Mouse (Mus musculus): ENCODE data around the gene Uck2.

DNA sequence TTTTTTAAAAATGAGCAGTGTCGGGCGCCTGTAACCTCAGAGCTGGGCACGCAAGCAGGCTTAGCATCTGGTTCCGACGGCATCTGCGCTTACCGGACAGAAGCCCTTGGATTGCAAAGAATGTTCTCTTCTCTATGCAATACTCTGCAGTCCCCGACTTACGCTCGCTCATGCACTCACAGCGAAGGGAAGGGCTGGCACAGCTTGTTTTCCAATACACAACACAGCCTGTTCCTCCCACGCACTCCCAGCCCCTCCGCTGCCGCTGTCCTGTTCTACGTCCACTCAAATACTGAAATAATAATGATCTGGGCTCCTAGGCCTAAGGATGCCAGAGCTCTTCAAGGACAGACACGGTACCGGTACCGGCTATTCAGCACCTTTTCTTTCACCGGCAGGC is 35.9 kb downstream of the Uck2 start:
- TF ChIP-seq POLR2A (IDR thresholded peaks at IDR 0.05; ENCODE audit: insufficient read length, low read depth) (no peak), MYOD1 (IDR thresholded peaks at IDR 0.05; ENCODE audit: control insufficient read depth in 1 of 3, insufficient read length in 2 of 3, low read depth in 2 of 3) (no peak), MAX (IDR thresholded peaks at IDR 0.05; ENCODE audit: low read depth) (no peak), TCF12 (IDR thresholded peaks at IDR 0.05; ENCODE audit: insufficient read depth, poor library complexity, severe bottlenecking) (no peak), USF1 (IDR thresholded peaks at IDR 0.05; ENCODE audit: low read depth) (no peak), TCF3 (IDR thresholded peaks at IDR 0.05; ENCODE audit: insufficient read length, low read depth) (no peak), CEBPB (IDR thresholded peaks at IDR 0.05; ENCODE audit: insufficient read depth, poor library complexity, severe bottlenecking) (no peak)
